Mouse (Mus musculus) neutrophil, adult 5-6 weeks (primary cell): ENCODE data around the gene Abhd17c. TPM values are rescaled to one million over a fixed set of nuclear protein-coding genes. Genes with fewer than 3 reads are reported as not detected.
A peak's percentile ranks its signal among the peaks of the same experiment; 100 is the strongest.
"Not testable (repeated sequence)": the region's sequence is repeated elsewhere in the genome, so short reads cannot be mapped to it uniquely, and the experiment has no call there.

Experiments used
- ATAC-seq: fragments of 151-379, 151-347 bp; 2 replicates; pipeline ENCODE4 v1.8.0; 2017; ENCODE audit warnings: mild to moderate bottlenecking, moderate TSS enrichment; ENCODE audit not compliant: insufficient number of reproducible peaks, poor library complexity, low FRiP score, severe bottlenecking; ENCODE audit errors: extremely low read depth
- total RNA-seq: library from RNA; stranded (forward); fragments of 200-1000 nt; gene quantifications from 2 replicates; pipeline ENCODE4 v1.2.3, GENCODE M21; 2017

Gene Abhd17c
- 6.6 and 8.6 TPM in 2 replicates for total RNA-seq

DNA sequence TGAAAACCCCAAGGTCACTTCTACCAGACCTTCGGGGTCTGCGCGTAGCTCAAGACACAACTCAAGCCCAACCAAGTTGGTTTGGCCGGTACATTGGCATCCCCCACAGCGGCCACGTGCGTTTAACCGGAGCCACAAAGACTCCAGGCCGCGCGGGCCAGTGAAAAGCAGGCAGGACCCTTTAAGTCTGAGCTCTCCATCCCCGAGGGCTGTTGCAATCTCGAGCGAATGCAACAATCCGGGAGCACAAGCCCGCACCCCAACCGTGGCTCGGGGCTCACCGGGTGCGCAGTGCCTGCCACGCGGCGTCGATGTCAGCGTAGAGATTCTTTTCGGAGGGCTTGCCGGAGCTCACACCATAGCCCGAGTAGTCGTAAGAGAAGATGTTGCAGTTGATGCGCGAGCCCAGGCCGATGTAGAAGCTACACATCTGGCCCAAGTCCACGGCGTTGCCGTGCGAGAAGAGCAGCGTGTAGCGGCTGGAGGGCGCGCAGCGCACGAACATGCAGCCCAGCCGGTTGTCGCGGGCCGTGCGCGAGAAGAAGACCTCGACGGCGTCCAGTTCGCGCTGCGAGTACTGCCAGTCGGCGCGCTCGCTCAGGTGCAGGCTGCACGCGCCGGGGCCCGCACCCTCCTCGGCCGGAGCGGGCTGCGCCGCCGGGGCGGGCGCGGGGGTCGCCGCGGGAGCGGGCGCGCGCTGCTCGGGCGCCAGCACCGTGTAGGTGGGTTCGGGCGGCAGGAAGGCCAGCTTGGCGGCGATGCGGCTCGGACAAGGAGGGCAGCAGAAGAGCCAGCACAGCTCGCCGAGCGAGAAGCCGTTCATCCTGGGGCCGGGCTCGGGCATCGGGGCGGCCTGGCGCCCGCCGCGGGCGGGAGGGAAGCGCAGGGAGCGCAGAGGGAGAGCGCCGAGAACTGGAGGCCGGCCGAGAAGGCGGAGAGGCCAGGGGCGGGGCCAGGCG lies at the start of gene Abhd17c:
Gene Abhd17c, minus strand, starts transcription at position 893 of the 959 bp plus-strand sequence.
- ATAC-seq, result peak; percentile 24

GRCm38 (mm10) chr7:84197208-84197860 lies 45.6 kb upstream of the Abhd17c start:
- ATAC-seq, result peak; percentile 60; the same call in 1 of the 2 replicates

- no peak for ATAC-seq
These were observed 44.5 kb upstream of the Abhd17c start for GRCm38 (mm10) chr7:84196221-84196620.

- ATAC-seq, result no peak
These were observed 40.6 kb upstream of the Abhd17c start for GRCm38 (mm10) chr7:84192256-84192655.

GRCm38 (mm10) chr7:84191476-84191875 lies 39.8 kb upstream of the Abhd17c start:
- no peak for ATAC-seq

DNA sequence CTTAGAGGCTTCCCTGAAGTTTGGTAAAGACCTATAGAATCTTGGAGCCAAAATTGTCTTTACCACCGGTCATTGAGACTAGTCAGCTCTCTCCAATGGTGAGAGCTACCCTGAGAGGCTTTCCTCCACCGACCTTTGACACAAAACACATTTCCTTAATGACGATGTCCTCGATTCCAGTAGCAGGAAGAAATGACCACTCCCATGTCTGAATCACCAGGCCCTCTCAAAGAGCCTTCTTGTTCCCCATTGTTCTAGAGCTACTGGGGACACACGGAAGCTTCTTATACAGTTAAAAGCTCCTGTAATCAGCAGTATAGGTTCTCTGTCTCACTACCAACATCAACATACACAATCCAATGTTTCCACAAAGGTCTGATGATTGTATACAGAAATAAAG lies 36.5 kb upstream of the Abhd17c start:
- ATAC-seq, result no peak

GRCm38 (mm10) chr7:84185196-84185595 lies 33.5 kb upstream of the Abhd17c start:
- no peak for ATAC-seq

GRCm38 (mm10) chr7:84184703-84185102 lies 33.0 kb upstream of the Abhd17c start:
- ATAC-seq, result no peak

DNA sequence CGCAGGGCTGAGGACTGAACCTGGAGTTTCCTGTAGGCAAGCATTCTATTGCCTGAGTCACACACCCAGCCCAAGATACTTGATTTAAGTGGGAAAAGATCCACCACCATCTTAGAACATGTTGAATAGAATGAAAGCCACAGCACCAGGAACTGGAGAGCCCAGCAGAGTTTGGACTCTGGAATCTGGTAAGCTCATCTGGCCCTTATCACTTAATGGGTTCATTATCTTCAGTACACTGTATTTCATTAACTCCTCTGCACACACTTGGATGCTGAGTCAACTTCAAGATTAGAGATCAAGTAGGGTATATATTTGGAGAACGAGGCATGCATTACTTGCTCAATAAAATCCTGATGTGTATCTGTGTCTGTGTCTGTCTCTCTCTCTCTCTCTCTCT lies 27.1 kb upstream of the Abhd17c start:
- not testable (repeated sequence) for ATAC-seq

DNA sequence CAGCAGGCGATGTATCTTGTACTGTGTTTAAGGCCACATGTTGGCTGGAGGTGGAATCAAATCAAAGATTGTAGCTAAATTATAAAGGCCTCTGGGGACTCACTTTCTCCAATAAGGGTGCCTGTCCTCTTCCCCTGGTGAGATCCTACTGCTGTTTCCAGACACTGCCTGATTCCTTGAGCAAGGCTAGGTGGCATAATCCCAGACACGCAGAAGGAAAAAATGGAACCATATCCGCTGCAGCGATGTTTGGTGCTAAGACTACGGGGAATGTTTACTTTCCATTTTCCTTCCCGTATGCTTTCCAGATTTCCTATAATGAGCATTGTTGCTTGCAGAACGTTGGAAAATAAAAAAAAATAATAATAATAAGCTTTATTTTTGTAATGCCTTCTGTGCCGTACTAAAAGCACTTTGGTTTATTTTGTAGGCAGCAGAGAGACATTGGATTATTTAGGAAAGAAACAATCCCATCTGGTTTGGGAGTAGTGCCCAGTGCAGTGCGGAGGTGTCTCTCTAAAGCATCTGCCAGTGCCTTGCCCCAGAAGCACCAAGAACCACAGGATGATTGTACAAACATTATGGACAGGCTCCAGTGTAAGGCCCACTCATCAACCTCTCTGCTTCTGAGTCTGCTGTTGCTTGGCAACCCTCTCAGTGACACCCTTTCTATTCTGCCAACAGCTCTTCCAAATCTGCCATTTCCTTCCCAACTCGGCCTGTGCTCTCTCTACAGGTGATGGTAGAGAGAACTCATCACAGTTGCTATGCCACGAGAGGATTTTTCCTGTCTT lies 23.2 kb upstream of the Abhd17c start:
- ATAC-seq, result no peak

DNA sequence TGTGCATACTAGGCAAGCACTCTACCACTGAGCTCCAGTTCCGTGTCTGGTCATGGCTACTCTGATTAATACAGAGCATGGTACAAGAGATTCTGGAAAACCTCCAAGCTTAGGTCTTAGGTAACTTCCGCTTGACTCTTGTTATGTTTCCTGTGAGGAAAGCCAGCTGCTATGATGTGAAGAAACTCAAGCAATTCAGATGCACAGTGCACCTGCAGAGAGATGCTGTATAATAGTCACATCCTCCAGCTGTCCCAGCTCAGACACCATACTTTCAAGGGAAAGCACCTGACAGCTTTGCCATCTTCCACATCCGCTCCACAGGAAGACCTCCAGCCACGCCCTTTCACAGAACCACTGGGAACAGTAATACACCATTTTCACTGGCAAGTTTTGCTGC lies 21.7 kb upstream of the Abhd17c start:
- ATAC-seq, result no peak

DNA sequence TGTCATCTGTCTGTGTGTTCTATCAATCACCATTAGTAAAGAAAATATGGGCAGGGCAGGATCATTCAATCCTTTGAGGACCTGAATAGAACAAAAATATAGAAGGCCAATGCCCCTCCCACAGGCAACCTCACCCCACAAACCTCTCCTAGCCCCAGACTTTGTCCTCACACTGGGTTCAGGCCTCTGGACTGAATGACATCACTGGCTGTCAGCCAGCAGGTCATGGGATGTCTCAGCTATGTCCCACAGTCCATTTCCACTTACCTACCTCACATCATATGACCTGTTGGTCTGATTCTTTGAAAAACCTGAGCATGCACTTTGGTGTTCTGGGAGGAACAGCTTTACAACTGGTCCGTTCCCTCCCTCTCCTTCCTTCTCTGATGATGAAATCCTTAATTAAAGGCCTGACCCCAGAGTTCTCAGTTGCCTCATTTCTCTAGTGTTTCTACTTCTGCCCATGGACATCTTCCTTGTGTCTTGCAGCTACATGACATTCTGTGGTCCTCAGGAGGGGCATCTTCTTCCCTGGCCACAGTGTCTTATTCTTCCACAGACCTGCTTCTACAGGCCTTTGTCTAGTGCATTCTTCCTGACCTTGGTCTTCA lies 19.6 kb upstream of the Abhd17c start:
- no peak for ATAC-seq

DNA sequence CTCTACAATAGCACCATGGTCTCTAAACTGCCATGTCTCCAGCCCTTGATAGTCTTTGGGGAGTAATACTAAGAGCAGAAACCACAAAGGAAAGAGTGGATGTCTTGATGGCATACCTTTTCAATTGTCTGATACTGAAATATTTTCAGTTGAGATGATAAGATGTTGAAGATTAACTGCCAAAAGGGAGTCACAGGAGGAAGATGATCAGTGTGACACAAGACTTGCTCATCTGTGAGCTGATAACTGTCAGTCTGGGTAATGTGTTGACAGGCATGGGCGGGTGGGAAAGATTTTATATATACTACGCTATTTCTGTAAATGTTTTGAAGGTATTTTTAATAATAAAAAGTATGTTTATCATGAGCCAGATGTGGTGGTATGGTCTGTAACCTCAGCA lies 16.7 kb upstream of the Abhd17c start:
- no peak for ATAC-seq

DNA sequence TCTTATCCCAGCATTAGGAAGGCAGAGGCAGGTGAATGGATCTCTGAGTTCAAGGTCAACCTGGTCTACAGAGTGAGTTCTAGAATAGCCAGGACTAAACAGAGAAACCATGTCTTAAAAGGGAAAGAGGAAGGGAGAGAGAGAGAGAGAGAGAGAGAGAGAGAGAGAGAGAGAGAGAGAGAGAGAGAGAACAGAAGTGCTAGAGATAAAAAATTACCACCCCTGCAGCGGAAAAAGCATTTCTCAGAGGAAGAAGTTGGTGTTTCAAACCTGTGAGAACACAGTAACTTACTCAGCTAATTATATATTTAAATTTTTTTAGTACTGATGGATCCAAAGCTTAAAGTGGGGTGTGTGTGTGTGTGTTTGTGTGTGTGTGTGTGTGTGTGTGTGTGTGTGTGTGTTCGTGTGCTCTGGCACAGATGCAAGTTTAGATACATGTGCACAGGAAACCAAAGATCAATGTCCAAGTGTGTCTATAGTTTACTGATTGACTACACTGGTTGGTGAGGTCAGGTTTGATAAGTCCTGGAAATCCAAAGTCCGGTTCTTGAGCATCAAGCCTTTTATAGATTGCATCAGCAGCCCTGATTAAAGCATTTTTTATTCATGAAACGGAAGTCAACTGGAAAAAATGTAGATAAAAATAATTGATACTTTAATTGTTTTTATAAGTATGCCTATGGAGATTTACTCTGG lies 15.2 kb upstream of the Abhd17c start:
- ATAC-seq, result no peak

- no peak for ATAC-seq
These were observed 14.3 kb upstream of the Abhd17c start for GRCm38 (mm10) chr7:84166007-84166406.

DNA sequence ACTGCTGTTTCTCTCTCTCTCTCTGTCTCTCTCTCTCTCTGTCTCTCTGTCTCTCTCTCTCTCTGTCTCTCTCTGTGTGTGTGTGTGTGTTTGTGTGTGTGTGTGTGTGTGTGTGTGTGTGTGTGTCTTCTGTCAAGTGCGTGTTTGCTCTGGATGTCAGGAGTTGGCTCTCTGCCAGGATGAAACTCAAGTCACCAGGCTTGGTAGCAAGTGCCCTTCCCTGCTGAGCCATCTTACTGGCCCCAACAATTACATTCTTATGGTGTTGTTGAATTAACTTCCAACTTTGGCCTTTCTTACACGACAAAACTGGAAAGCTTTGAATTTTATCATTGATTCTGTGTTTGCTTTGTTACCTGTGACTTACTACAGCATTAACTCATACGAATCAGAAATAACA lies 13.6 kb upstream of the Abhd17c start:
- ATAC-seq, result no peak

- ATAC-seq, result peak; percentile 75
These were observed 13.2 kb upstream of the Abhd17c start for GRCm38 (mm10) chr7:84164880-84165279.

- ATAC-seq, result no peak
These were observed 12.7 kb upstream of the Abhd17c start for GRCm38 (mm10) chr7:84164419-84164818.
